Mouse (Mus musculus): ENCODE results near the gene Zfr. TPM values are rescaled to one million over a fixed set of nuclear protein-coding genes. Genes with fewer than 3 reads are reported as not detected.
"Not testable (repeated sequence)": the region's sequence is repeated elsewhere in the genome, so short reads cannot be mapped to it uniquely, and the experiment has no call there.

Gene Zfr
- total RNA-seq, 2 experiments from 2014 or later = 353 to 361 TPM

- intact Hi-C loops (cut with DNase I) = loop anchor here (5.0 kb wide), 1 partner anchor 57 kb away; no protein-coding TSS in a partner anchor
These were observed 31.9 kb downstream of the Zfr start for GRCm38 (mm10) chr15:12149501-12149900.

DNA sequence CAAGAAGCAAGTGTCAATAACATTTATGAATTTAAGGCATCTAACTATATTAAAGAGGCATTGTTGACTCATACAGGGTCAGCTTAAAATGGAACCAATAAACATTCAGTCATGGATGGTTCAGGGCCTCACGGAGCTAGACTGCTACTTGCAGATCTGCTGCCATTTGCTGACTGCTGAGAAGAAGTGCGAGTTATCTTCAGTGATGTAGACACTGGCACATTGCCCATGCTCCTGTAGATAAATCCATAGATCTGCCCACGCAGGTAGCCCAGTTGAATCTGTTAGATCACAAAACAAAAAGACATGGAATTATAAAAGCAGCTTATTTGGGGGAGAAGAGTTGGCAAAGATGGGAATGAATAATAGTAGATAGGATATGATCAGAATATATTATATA lies 36.1 kb downstream of the Zfr start:
- intact Hi-C loops (cut with DNase I) = no loop called here
- peak; percentile 55 to 60 for DNase-seq (ENCODE audit: low spot score in 2 of 2)

More at GRCm38 (mm10) chr15:12149501-12149900, 31.9 kb downstream of the Zfr start:
- DNase-seq (ENCODE audit: low spot score in 2 of 2) = peak; percentile 42 to 82

DNA sequence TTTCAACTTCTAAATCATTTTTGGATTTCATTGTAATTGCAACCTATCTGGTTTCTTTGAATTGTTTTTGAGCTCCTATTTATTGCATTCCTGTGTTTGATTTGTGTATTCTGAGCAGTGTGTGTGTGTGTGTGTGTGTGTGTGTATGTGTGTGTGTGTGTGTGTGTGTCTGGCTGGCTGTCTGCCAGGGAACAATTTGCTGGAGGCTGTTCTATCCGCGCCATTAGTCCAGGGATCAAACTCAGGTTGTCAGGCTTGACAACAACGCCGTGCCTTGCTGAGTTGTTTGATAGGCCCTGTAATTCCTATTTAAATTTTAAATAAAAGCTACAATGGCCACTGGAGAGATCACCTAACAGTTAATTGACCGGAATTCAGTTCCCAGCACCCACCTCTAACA lies 60.5 kb downstream of the Zfr start:
- intact Hi-C loops (cut with DNase I) = no loop called here

DNA sequence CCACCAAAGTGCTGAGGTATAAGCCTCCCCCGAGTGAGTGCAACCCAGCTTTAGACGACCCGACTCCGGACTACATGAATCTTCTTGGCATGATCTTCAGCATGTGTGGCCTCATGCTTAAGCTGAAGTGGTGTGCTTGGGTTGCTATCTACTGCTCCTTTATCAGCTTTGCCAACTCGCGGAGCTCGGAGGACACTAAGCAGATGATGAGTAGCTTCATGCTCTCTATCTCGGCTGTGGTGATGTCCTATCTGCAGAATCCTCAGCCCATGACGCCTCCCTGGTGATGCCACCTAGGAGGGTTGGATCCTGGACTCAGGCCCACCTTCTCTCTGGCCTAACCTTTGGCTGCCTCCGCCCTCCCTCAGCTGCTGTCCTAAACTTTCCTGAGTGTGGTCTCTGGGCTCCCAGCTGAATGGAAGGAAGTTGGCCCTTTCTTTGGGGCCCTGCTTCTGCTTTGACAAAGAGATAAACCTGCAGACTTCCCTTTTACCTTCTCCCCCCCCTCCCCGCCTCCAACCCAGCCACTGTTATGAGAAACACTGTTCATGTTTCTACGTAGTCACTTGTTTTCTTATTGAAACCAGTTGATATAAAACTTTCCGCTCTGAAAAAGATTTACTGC lies 63.7 kb downstream of the Zfr start:
- intact Hi-C loops (cut with DNase I); DNase-seq (ENCODE audit: low spot score in 2 of 2): not testable (repeated sequence)

More for the DNA sequence above, 60.5 kb downstream of the Zfr start:
- DNase-seq (ENCODE audit: low spot score in 2 of 2) = no peak

GRCm38 (mm10) chr15:12193880-12194816 lies 76.5 kb downstream of the Zfr start:
- no peak for DNase-seq (ENCODE audit: low spot score in 2 of 2)
- intact Hi-C loops (cut with DNase I) = no loop called here

- intact Hi-C loops (cut with DNase I) = no loop called here
These were observed 77.4 kb downstream of the Zfr start for GRCm38 (mm10) chr15:12194817-12195735.

DNA sequence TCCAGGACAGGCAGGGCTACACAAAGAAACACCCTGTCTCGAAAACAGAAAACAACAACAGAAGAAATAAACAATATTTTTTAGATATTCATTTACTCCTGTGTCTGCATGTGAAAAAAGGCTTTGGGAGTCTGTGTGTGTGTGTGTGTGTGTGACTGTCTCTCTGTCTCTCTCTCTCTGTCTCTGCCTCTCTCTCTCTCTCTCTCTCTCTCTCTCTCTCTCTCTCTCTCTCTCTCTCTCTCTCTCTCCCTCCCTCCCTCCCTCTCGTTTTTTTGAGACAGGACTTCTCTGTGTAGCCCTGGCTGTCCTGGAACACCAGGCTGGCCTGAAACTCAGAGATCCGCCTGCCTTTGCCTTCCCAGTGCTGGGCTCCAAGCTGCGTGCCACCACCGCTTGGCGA lies 78.3 kb downstream of the Zfr start:
- intact Hi-C loops (cut with DNase I) = loop anchor here (2.0 kb wide), 1 partner anchor 73 kb away; no protein-coding TSS in a partner anchor
- DNase-seq (ENCODE audit: low spot score in 2 of 2) = no peak

More at GRCm38 (mm10) chr15:12194817-12195735, 77.4 kb downstream of the Zfr start:
- DNase-seq (ENCODE audit: low spot score in 2 of 2) = no peak

- peak; percentile 60 to 71 for DNase-seq (ENCODE audit: low spot score in 2 of 2)
- intact Hi-C loops (cut with DNase I) = loop anchor here (2.0 kb wide), 1 partner anchor 72 kb away; no protein-coding TSS in a partner anchor
These were observed 79.0 kb downstream of the Zfr start for GRCm38 (mm10) chr15:12196410-12197191.

- no peak for DNase-seq (ENCODE audit: low spot score in 2 of 2)
- intact Hi-C loops (cut with DNase I) = loop anchor here (2.0 kb wide), 1 partner anchor 71 kb away; no protein-coding TSS in a partner anchor
These were observed 79.7 kb downstream of the Zfr start for GRCm38 (mm10) chr15:12197361-12197760.

GRCm38 (mm10) chr15:12200021-12200420 lies 82.4 kb downstream of the Zfr start:
- DNase-seq (ENCODE audit: low spot score in 2 of 2) = no peak
- intact Hi-C loops (cut with DNase I) = loop anchor here (10.0 kb wide), 1 partner anchor 375 kb away; no protein-coding TSS in a partner anchor

GRCm38 (mm10) chr15:12201856-12202255 lies 84.2 kb downstream of the Zfr start:
- intact Hi-C loops (cut with DNase I) = loop anchor here (10.0 kb wide), 1 partner anchor 373 kb away; no protein-coding TSS in a partner anchor
- DNase-seq (ENCODE audit: low spot score in 2 of 2) = no peak

DNA sequence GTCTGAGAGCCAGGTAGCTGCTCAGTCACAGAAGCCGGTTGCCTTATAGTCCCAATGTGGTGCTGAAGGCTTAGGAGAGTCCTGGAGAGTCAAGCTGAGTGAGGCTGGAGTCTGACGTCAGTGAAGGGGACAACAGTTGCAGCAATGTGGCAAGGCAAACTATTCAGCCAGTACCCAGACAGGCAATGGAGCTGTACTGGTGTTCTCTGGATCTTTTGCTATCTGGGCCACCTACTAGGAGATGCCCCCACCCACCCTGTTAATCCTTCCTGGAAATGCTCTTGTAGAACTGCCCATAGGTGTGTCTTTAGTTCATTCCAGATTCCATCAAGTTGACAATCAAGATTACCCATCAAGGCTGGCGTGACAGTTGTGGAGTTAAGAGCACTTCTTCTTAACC lies 84.8 kb downstream of the Zfr start:
- intact Hi-C loops (cut with DNase I) = loop anchor here (10.0 kb wide), 1 partner anchor 372 kb away; no protein-coding TSS in a partner anchor
- DNase-seq (ENCODE audit: low spot score in 2 of 2) = no peak

- intact Hi-C loops (cut with DNase I) = loop anchor here (10.0 kb wide), 1 partner anchor 372 kb away; no protein-coding TSS in a partner anchor
- DNase-seq (ENCODE audit: low spot score in 2 of 2) = not testable (repeated sequence)
These were observed 85.4 kb downstream of the Zfr start for GRCm38 (mm10) chr15:12203008-12203407.

- intact Hi-C loops (cut with DNase I) = loop anchor here (10.0 kb wide), 1 partner anchor 371 kb away; no protein-coding TSS in a partner anchor
- DNase-seq (ENCODE audit: low spot score in 2 of 2) = no peak
These were observed 86.1 kb downstream of the Zfr start for GRCm38 (mm10) chr15:12203512-12204318.

DNA sequence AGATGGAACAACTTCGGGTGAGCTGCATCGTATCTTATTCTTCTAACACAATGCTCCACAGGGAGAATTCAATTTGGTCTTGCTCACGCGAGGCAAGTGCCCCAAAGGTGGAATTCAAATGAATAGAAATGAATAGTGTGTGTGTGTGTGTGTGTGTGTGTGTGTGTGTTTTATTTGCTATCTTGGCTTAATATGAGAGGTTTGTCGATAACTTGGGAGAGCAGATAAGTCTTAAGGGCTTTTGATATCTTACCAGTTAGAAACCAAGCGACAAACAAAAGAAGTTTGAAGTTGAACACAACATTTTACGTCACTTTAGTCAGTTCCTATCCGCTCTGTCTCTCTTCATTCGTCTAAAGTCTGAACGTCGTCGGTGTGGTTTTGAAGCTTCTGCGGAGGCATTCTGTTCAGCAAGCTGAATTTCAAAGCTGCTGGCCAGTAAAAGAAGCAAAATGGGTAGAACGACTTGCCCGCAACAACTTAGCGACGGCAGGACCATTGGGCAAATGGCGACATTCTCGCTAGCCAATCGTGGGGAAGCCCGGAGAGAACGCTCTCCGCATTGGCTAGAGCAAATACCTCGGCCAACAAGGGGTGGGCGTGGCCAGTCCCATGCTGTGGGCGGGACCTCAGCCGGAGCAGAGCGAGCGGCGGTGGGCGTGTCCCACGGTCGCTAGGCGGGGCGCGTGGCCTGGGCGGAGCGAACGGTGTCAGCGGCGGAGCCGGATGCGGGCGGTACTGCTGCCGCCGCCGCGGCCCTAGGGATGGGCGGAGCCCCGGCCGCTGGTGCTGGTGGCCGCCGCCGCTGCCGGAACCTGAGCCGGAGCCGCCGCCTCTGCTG lies 86.9 kb downstream of the Zfr start, which contains the start of gene Mtmr12:
Gene Mtmr12 (plus strand): TSS at position 710 of the 841 bp plus-strand sequence.
- intact Hi-C loops (cut with DNase I) = loop anchor here (5.0 to 10.0 kb wide), 3 partner anchors 118 to 533 kb away; partner anchors contain the start of genes 1810049J17Rik, Golph3 and Pdzd2
- peak; percentile 100 for DNase-seq (ENCODE audit: low spot score in 2 of 2)
